Mouse (Mus musculus): ENCODE data around the gene Gm10639. TPM values are rescaled to one million over a fixed set of nuclear protein-coding genes. Genes with fewer than 3 reads are reported as not detected.

The Gm10639 gene
- polyA plus RNA-seq (2012; rRNA removed): not detected in 2 replicates

GRCm38 (mm10) chr9:78289723-78290122, at the start of gene Gm10639:
Gm10639 (plus strand) TSS chr9:78289923.

GRCm38 (mm10) chr9:78256914-78257313, 32.8 kb upstream of the Gm10639 start, which contains the start of gene Gm3776:
Gm3776 (plus strand) TSS chr9:78257129.

DNA sequence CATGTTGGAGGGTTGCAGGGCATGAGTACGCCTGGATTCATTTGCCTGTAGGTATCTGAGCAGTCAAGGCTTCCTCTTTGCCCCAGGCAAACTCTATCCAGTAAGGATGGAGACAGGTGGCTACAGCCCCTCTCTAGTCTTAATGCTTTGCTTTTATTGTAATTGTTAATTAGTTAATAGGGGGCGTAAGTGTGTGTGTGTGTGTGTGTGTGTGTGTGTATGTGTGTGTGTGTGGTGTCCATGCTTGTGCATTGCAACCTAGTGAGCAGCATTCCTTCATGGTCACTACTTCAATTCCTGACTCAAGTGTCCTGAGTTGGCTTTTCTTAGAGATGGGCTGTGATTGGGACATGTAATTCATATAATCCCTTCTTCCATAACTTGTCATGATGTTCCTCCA, 25.0 kb downstream of the Gm10639 start, which contains the start of gene Omt2a:
TSS of gene Omt2a (minus strand) at position 101 of the 400 bp plus-strand sequence.

GRCm38 (mm10) chr9:78327289-78327688, 37.6 kb downstream of the Gm10639 start, which contains the start of gene Omt2b:
Omt2b (plus strand) TSS chr9:78327589.

Other genes starting within 250 kb of the Gm10639 start
- gene Gcm1, start 238.0 kb upstream of the Gm10639 start, polyA plus RNA-seq (2012; rRNA removed): 0.06 TPM in 1 of 2 replicates, not detected in the other
- 63.6 and 74.8 TPM in 2 replicates for gene Fbxo9, start 180.9 kb upstream of the Gm10639 start, polyA plus RNA-seq (2012; rRNA removed)
- 14.1 and 14.5 TPM in 2 replicates for gene Ick, start 180.7 kb upstream of the Gm10639 start, polyA plus RNA-seq (2012; rRNA removed)
- 26.3 and 30.1 TPM in 2 replicates for gene Gsta4, start 107.1 kb upstream of the Gm10639 start, polyA plus RNA-seq (2012; rRNA removed)
- not detected in 2 replicates for gene Gsta1, start 59.3 kb upstream of the Gm10639 start, polyA plus RNA-seq (2012; rRNA removed)
- not detected in 2 replicates for gene Gm3776, start 32.8 kb upstream of the Gm10639 start, polyA plus RNA-seq (2012; rRNA removed)
- 1.5 and 3.4 TPM in 2 replicates for gene Omt2a, start 24.9 kb downstream of the Gm10639 start, polyA plus RNA-seq (2012; rRNA removed)
- gene Omt2b, start 37.7 kb downstream of the Gm10639 start, polyA plus RNA-seq (2012; rRNA removed): 2.8 and 4.2 TPM in 2 replicates
- 2.2 and 2.6 TPM in 2 replicates for gene Gsta2, start 65.9 kb downstream of the Gm10639 start, polyA plus RNA-seq (2012; rRNA removed)
- gene Dppa5a, start 78.3 kb downstream of the Gm10639 start, polyA plus RNA-seq (2012; rRNA removed): 3.1 and 4.8 TPM in 2 replicates
- 6.8 and 7.6 TPM in 2 replicates for gene Ooep, start 88.8 kb downstream of the Gm10639 start, polyA plus RNA-seq (2012; rRNA removed)
- gene Ddx43, start 105.9 kb downstream of the Gm10639 start, polyA plus RNA-seq (2012; rRNA removed): 0.07 TPM in 1 of 2 replicates, not detected in the other
- gene Cgas, start 153.3 kb downstream of the Gm10639 start, polyA plus RNA-seq (2012; rRNA removed): 0.77 and 1.4 TPM in 2 replicates
- 18.1 and 27.4 TPM in 2 replicates for gene Mto1, start 158.3 kb downstream of the Gm10639 start, polyA plus RNA-seq (2012; rRNA removed)
- gene Gm17324, start 158.9 kb downstream of the Gm10639 start, polyA plus RNA-seq (2012; rRNA removed): 0.21 and 0.71 TPM in 2 replicates
- gene Eef1a1, start 199.2 kb downstream of the Gm10639 start, polyA plus RNA-seq (2012; rRNA removed): 2,344 and 3,976 TPM in 2 replicates

Data from ovary, adult 2 months (tissue).